12 mouse cellular contexts compared by ENCODE assay signal in the genomic region with DNA sequence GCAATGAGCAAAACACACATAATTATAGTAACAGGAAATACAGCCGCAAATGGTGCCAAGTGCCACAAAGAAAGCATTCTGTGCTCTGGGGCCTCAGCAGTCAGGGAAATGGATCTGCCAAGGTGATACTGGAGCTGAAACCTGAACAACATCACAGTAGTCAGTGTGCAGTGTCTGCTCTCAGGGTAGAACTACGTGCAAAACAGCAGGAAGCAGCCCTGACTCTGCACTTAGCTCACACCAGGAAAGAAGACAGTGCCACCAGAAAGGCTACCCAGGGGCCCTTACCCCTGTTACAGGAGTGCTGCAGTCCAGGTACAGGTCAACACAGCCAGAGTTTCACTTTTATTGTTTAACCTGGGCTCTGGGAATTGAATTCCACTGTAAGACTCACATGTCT. TPM values are rescaled to one million over a fixed set of nuclear protein-coding genes. Genes with fewer than 3 reads are reported as not detected.
DNase-seq lines count a peak whose midpoint lies in the region; ATAC-seq lines count a peak whose summit lies in the region.
"Had no signal": no experiment of that assay in that cellular context is flagged by ENCODE, and none has a peak within 500 bp of the region (broad histone marks: within the 10 kb centered on the region; RNA-seq: fewer than 3 reads in every experiment).

No protein-coding gene starts in this region.

- DNase-seq in cerebellum, adult 9-10 months, result peak; percentile 7
- no peak for DNase-seq in cerebellum, postnatal 10 days
- peak; percentile 39 for DNase-seq in A20 (ENCODE audit: low read depth, low spot score)
- DNase-seq in induced T-regulatory cell, adult 2 months (ENCODE audit: low read depth), result peak; percentile 42
- DNase-seq in testis, postnatal 10 days (ENCODE audit: low spot score), result no peak
- DNase-seq in heart, adult 11 months, result no peak
- DNase-seq in neural tube, embryonic 10.5 days (ENCODE audit: extremely low spot score, low spot score), result no peak
- DNase-seq: forebrain, postnatal 0 days; liver, embryonic 13.5 days; right cerebral cortex, adult 18-20 months had no signal

- peak; percentile 18; the same call in 1 of the 2 replicates for ATAC-seq in neutrophil, adult 5-6 weeks (ENCODE audit: extremely low read depth, insufficient number of reproducible peaks, low FRiP score, poor library complexity, severe bottlenecking)
- ATAC-seq: forebrain, postnatal 0 days; hindbrain, embryonic 16.5 days had no signal

RNA-seq across cellular contexts. Expression of a gene that starts 54.0 kb away (rescaled TPM):
- total RNA-seq in neutrophil, adult 5-6 weeks (2017), result 100.0 and 122 TPM in 2 replicates

Comparison
In these comparisons a context has a peak if more than half of its experiments do, and no peak if none do; other contexts are left out.
1. DNase-seq: peak in cerebellum, adult 9-10 months (single experiment), A20 (single experiment) and induced T-regulatory cell, adult 2 months (single experiment); none in cerebellum, postnatal 10 days (0 of 2), testis, postnatal 10 days (single experiment), heart, adult 11 months (single experiment) and neural tube, embryonic 10.5 days (single experiment).